Mouse (Mus musculus) midbrain, embryonic 15.5 days (tissue): ENCODE results near the gene Rnf169. TPM values are rescaled to one million over a fixed set of nuclear protein-coding genes. Genes with fewer than 3 reads are reported as not detected.

Source experiments
- ATAC-seq: fragments of 200-750 bp; cut with Nextera tagmentation; replicated peaks from 2 replicates; pipeline ENCODE4 v1.8.0; 2017; ENCODE audit warnings: moderate TSS enrichment
- H3K27ac ChIP-seq: fragments of 300-500 bp; sonication (generic); 2 replicates; pipeline ENCODE4 v1.5.1; 2015; ENCODE audit warnings: mild to moderate bottlenecking, inconsistent platforms
- H3K27me3 ChIP-seq: fragments of 300-500 bp; sonication (generic); replicated peaks from 2 replicates; pipeline ENCODE4 v1.6.1; 2015; ENCODE audit warnings: inconsistent platforms
- H3K36me3 ChIP-seq: fragments of 300-500 bp; sonication (generic); replicated peaks from 2 replicates; pipeline ENCODE4 v1.6.1; 2015; ENCODE audit warnings: inconsistent platforms
- H3K4me1 ChIP-seq: fragments of 300-500 bp; sonication (generic); 2 replicates; pipeline ENCODE4 v1.6.1; 2015; ENCODE audit warnings: inconsistent platforms
- H3K4me2 ChIP-seq: fragments of 300-500 bp; sonication (generic); 2 replicates; pipeline ENCODE4 v1.6.1; 2015; ENCODE audit warnings: inconsistent platforms, mild to moderate bottlenecking, moderate library complexity
- H3K4me3 ChIP-seq: fragments of 300-500 bp; sonication (generic); 2 replicates; pipeline ENCODE4 v1.5.1; 2015; ENCODE audit warnings: mild to moderate bottlenecking, inconsistent platforms
- H3K9ac ChIP-seq: fragments of 300-500 bp; sonication (generic); 2 replicates; pipeline ENCODE4 v1.6.1; 2015; ENCODE audit warnings: mild to moderate bottlenecking, inconsistent platforms
- H3K9me3 ChIP-seq: fragments of 300-500 bp; sonication (generic); 2 replicates; pipeline ENCODE4 v1.6.1; 2016; ENCODE audit warnings: inconsistent platforms
- WGBS: fragments of 180-500 bp; shearing (Covaris S2); methylation state at CpG from one replicate; pipeline ENCODE4 v1.1.7; 2015; ENCODE audit warnings: mixed read lengths; 5-methylcytosine and 5-hydroxymethylcytosine counted together
- polyA plus RNA-seq: library from polyadenylated mRNA; unstranded; fragments of >200 nt; fragmentation: Nextera tagmentation; extraction: Ambion mirVana; gene quantifications from 2 replicates; pipeline ENCODE4 v1.2.1, GENCODE M21; 2015

The Rnf169 gene
- polyA plus RNA-seq, 1 experiment from 2014 or later, result 5.7 TPM

DNA sequence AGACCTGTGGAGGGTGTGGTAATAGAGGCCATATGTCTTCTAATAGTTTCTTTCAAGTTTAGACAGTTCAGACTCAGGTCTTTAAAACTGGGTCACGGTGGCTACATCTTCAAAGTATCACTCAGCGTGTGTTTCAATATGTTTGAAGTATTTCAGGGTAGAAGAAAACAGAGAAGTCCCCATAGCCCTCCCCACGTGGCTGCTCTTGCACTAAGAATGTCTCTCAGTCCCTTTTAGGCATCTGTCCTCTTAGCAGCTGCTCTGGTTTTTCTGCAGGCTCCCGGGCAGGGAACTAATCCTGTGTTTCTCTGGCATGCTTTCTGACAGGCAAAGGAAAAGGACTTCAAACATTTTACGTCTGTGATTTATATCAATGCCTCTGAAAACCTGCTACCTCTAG, 104.4 kb downstream of the Rnf169 start:
- H3K27ac ChIP-seq, result no peak overlapping the region
- no peaks in the 10 kb centered on the region for H3K9me3 ChIP-seq
- H3K4me1 ChIP-seq, result peaks cover 15% of the 10 kb centered on the region
- H3K4me3 ChIP-seq, result no peak overlapping the region
- H3K9ac ChIP-seq, result no peak overlapping the region
- 36% methylated on average over 5 of the region's 5 CpGs for WGBS
- no peak overlapping the region for H3K4me2 ChIP-seq
- ATAC-seq, result no peak
- H3K27me3 ChIP-seq, result no peaks in the 10 kb centered on the region
- no peaks in the 10 kb centered on the region for H3K36me3 ChIP-seq

DNA sequence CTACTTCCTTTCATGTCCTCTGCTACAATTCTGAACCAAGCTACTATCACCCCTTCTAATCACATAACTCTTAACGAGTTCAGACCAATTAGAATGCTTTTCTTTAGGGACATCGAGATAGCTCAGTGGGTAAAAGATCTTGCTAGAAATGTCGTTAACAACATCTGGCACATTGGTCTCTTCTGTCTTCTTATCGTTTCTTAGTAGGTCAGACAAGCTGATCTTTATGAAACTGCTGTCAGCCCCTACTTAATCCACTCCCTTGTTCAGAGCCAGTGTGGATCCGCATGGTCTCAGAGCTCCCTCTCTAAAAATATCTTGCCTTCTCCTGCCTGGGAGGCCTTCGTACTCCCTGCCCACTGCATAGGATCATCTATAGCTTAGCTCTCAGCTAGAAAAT, 106.3 kb downstream of the Rnf169 start:
- no peaks in the 10 kb centered on the region for H3K27me3 ChIP-seq
- H3K27ac ChIP-seq, result no peak overlapping the region
- H3K9me3 ChIP-seq, result no peaks in the 10 kb centered on the region
- H3K4me3 ChIP-seq, result no peak overlapping the region
- H3K4me2 ChIP-seq, result no peak overlapping the region
- ATAC-seq, result no peak
- no peak overlapping the region for H3K9ac ChIP-seq
- peaks cover 15% of the 10 kb centered on the region for H3K4me1 ChIP-seq
- H3K36me3 ChIP-seq, result no peaks in the 10 kb centered on the region
- whole genome bisulfite sequencing, result 70% methylated on average over 6 of the region's 6 CpGs

Other genes with a start within 250 kb of the Rnf169 start
- gene Olfr521, start 216.9 kb downstream of the Rnf169 start, polyA plus RNA-seq, result not detected in 2 replicates
- 1.7 and 2.0 TPM in 2 replicates for gene Neu3, start 152.0 kb downstream of the Rnf169 start, polyA plus RNA-seq
- 1.0 and 1.1 TPM in 2 replicates for gene Xrra1, start 121.3 kb downstream of the Rnf169 start, polyA plus RNA-seq
- 262 and 264 TPM in 2 replicates for gene Spcs2, start 117.0 kb downstream of the Rnf169 start, polyA plus RNA-seq
- gene Chrdl2, start 25.7 kb upstream of the Rnf169 start, polyA plus RNA-seq, result 0.34 TPM in 1 of 2 replicates, not detected in the other
- gene Pold3, start 141.1 kb upstream of the Rnf169 start, polyA plus RNA-seq, result 49.0 and 53.8 TPM in 2 replicates
- 16.0 and 19.4 TPM in 2 replicates for gene Lipt2, start 178.8 kb upstream of the Rnf169 start, polyA plus RNA-seq
- 0.60 and 0.98 TPM in 2 replicates for gene Kcne3, start 196.1 kb upstream of the Rnf169 start, polyA plus RNA-seq
- gene Pgm2l1, start 246.9 kb upstream of the Rnf169 start, polyA plus RNA-seq, result 29.9 and 30.6 TPM in 2 replicates